Mouse (Mus musculus) liver, embryonic 14.5 days (tissue): ENCODE measurements around the gene Grk2.

ENCODE experiments used
- CTCF ChIP-seq: IDR thresholded peaks from 2 replicates; pipeline ENCODE4 v1.5.1; 2016; ENCODE audit warnings: antibody characterized with exemption, low read depth, control low read depth
- EP300 ChIP-seq: IDR thresholded peaks from 2 replicates; pipeline ENCODE4 v1.6.1; 2016; ENCODE audit warnings: antibody characterized with exemption, low read depth

GRCm38 (mm10) chr19:4319272-4319671, 13.2 kb upstream of the Grk2 start:
- no peak for TF ChIP-seq CTCF
- no peak for TF ChIP-seq EP300
